Mouse (Mus musculus): ENCODE data around the gene Soga1.

DNA sequence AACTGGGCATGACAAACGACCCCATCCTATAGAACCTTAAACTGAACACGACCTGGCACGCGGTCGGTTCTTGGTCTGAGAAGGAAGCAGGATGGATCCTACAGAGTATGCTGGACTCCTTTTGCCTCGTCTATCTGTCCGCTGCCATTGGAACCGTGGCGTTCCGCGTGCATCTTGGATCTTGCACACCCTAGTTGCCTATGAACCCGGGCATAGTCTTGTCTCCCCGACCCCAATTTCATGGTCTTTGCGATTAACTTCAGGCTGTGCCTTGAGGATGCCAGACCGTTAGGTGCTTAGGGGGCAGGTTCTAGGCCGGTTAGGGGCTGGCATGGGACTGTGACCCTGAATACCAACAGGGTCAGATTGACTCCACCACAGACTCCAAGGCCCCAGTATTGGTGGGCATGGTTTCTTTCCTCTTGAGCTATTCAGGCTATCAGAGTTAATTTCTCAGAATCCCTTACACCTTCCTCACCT, 687 bp upstream of the Soga1 start:
- TF ChIP-seq CTCF (IDR thresholded peaks at IDR 0.05; ENCODE audit: extremely low read depth, insufficient read depth, insufficient read length, insufficient replicate concordance) (no peak), POLR2A (IDR thresholded peaks at IDR 0.05; ENCODE audit: low read depth, low read length) (no peak)

Data from spleen, adult 2 months (tissue).